Mouse (Mus musculus): Measurements from ENCODE around the gene Dnah17. TPM values are rescaled to one million over a fixed set of nuclear protein-coding genes. Genes with fewer than 3 reads are reported as not detected.

The Dnah17 gene
- total RNA-seq, 2 experiments from 2014 or later = 0.05 to 0.36 TPM

DNA sequence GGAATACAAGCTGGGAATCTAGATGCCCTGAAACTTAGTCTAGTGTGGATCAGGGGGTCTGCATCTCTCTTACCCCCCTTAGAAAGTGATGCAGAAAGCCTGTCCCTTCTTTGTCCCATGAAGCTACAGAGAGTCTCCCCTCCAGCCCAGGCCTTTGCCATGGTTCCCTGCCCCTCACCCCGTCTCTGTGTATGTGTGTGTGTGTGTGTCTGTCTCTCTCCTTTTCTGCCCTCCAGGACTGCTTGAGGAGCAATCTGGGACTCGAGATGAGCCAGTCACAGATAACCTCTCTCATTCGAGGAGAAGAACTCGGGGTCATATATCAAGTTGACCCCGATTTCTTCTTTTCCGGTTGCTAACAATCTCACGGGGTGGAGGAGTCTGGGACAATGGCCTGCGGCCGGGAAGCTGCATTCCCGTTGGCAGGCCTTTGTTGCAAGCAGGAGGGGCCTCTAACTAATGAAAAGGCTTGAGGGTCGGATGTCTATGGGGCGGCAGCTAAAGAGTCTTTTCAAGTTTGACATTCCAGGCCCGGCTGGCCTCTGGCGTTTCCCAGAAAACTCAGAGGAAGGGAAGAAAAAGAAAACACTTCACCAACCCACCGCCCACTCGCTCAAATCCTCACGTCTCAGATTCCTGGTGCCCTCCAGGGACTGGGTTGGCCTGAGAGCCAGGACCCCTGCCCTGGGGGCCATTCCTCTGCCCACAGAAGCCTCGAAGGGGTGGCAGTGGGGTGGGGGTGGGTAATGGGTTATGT lies 155.0 kb downstream of the Dnah17 start:
- DNase-seq (ENCODE audit: low spot score in 2 of 2) = no peak

DNA sequence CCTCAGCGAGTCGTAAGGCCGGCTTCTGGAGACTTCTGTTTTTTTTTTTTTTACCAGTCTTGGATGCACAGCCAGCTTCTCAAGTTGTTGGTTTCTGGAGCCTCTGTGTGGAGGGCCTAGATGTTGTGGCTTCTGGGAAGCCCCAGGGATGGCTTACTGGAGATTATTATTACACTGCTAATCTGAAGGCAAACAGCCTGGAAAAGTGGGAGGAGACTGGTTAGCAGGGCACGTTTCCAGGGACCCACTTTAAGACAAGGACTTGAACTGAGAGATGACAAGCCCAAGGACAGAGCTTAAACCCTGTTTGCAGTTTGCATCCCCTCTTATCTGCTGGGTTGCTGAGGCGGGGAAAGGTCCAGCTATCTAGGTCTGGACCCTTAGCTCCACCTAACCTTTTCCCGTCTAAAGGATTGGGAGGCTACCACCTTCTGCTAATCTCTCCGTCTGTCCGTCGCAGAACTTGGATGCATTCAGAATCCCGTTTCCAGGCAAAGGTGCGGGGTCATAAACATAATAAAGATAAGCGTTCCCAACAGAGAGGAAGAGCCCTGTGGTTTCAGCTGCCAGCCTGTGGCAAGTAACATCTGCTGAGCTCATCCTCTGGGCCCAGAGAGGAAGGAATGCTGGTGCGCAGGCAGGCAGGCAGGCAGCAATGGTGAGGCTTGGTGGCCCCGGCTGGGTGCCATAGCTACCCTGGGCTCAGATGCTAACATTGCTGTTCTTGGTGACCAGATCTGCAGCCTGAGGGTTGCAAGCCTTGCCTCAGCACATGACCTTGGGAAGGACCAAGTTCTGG lies 155.9 kb downstream of the Dnah17 start:
- DNase-seq (ENCODE audit: low spot score in 2 of 2) = no peak

DNA sequence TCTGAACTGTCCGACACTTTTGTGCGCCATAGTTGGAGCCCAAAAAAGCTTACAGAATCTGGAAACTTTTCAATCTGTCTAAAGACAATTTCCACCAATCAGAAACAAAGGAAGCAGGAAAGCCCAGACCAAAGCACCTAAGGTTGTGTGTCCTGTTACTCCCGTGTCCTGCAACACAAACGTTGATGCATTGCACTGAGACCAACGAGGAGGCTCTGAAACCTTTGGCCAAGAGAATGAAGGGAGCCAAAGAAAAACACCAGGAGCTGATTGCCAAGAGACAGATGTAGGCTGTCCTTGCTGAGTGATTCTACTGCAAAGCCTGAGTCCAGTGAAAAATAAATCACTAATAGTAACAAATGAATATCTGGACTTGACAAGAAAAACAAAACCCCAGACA lies 156.9 kb downstream of the Dnah17 start:
- DNase-seq (ENCODE audit: low spot score in 2 of 2) = no peak

DNA sequence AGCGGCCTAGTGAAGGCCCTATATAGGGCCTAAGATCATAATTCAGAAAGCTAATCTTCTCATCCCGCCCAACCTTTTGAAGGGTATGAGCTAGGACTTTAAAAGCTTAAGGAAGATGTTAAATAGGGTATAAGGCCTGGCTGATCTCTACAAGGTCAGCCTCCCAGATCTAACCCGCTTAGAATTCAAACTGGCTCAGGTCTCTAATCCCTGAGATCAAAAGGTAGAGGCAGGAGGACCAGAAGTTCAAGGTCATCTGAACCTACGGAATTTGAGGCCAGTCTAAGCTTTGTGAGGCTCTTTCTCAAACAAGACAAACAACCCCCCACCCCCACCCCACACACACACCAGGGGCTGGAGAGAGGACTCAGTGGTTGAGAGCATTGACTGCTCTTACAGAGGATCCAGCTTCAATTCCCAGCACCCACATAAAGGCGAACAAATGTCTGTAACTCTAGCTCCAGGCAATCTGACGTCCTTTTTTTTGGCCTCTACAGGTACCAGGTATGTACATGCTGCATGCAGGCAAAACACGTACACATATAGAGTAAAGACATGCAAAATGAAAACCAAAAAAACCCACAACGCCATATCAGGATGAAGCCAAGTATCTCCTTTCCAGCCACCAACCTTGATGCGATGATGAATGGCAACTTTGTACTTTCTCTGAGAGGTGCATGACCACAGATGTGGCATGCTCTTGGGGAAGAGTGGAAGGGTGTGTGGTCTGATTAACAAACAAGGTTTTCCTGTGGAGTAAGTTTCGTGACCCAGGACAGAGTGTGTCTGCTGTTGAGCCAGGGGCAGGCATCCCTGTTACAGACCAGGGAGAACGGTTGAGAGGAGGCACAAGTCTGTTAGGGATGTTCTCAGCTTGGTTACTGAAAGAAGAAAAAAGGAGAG lies 157.5 kb downstream of the Dnah17 start:
- DNase-seq (ENCODE audit: low spot score in 2 of 2) = no peak

Small RNA genes within 50 kb of the gene (microRNA-seq; reads per million reads assigned to microRNA genes)
- 0.68 to 0.85 reads per million in 2 experiments for gene Mir6933

Other genes starting within 250 kb of the Dnah17 start
- gene Socs3, start 160.6 kb downstream of the Dnah17 start, total RNA-seq (2021) = 1 to 10 TPM; 2.1 to 3.2 TPM
- 10 to 100 TPM; 65.4 to 66.9 TPM for gene Pgs1, start 144.3 kb downstream of the Dnah17 start, total RNA-seq (2021)
- gene Cyth1, start 118.0 kb upstream of the Dnah17 start, total RNA-seq (2021) = 10 to 100 TPM; 72.0 to 75.0 TPM
- gene Usp36, start 159.6 kb upstream of the Dnah17 start, total RNA-seq (2021) = 10 to 100 TPM; 22.9 to 26.0 TPM
- 1 to 10 TPM; 1.0 to 1.6 TPM for gene Cep295nl, start 211.9 kb upstream of the Dnah17 start, total RNA-seq (2021)
- 100 to 1,000 TPM; 266 to 270 TPM for gene Timp2, start 225.1 kb upstream of the Dnah17 start, total RNA-seq (2021)